Mouse (Mus musculus) kidney, postnatal 0 days (tissue): ENCODE measurements at regions not wholly inside any gene's neighbourhood (a gene's known extent, or its start where the extent isn't known, plus 50 kb on each side); places are given as distances from the start of the nearest gene placed in this dataset.

ENCODE experiments used
- ATAC-seq: fragments of 200-750 bp; cut with Nextera tagmentation; replicated peaks from 2 replicates; pipeline ENCODE4 v1.8.0; 2017; ENCODE audit warnings: low read depth, moderate number of reproducible peaks, moderate TSS enrichment, moderate library complexity; ENCODE audit not compliant: low FRiP score
- DNase-seq: peaks from one replicate; pipeline ENCODE4 v3.0.0-alpha.2; 2016; ENCODE audit warnings: low spot score
- H3K27ac ChIP-seq: fragments of 300-500 bp; sonication (generic); 2 replicates; pipeline ENCODE4 v1.5.1; 2014; ENCODE audit warnings: mild to moderate bottlenecking
- H3K27me3 ChIP-seq: fragments of 300-500 bp; sonication (generic); 2 replicates; pipeline ENCODE4 v1.6.1; 2014; ENCODE audit warnings: low read length, mixed read lengths; ENCODE audit not compliant: insufficient read depth
- H3K36me3 ChIP-seq: fragments of 300-500 bp; sonication (generic); 2 replicates; pipeline ENCODE4 v1.6.1; 2014; ENCODE audit warnings: low read length, mixed read lengths; ENCODE audit not compliant: insufficient read depth
- H3K4me1 ChIP-seq: fragments of 300-500 bp; sonication (generic); replicated peaks from 2 replicates; pipeline ENCODE4 v1.6.1; 2014; ENCODE audit warnings: antibody characterized with exemption, low read length, mixed read lengths; ENCODE audit not compliant: insufficient read depth
- H3K4me2 ChIP-seq: fragments of 300-500 bp; sonication (generic); 2 replicates; pipeline ENCODE4 v1.6.1; 2014; ENCODE audit warnings: mild to moderate bottlenecking, low read length, moderate library complexity, mixed read lengths
- H3K4me3 ChIP-seq: fragments of 300-500 bp; sonication (generic); replicated peaks from 2 replicates; pipeline ENCODE4 v1.5.1; 2014; ENCODE audit warnings: low read depth, low read length
- H3K9ac ChIP-seq: fragments of 300-500 bp; sonication (generic); 2 replicates; pipeline ENCODE4 v1.6.1; 2014; ENCODE audit warnings: low read depth, low read length
- H3K9me3 ChIP-seq: fragments of 300-500 bp; sonication (generic); replicated peaks from 2 replicates; pipeline ENCODE4 v1.6.1; 2016; ENCODE audit warnings: low read length, inconsistent platforms, mixed read lengths
- CTCF ChIP-seq: IDR thresholded peaks from 2 replicates; pipeline ENCODE4 v1.5.1; 2016; ENCODE audit warnings: antibody characterized with exemption, low read depth, mild to moderate bottlenecking, moderate library complexity
- WGBS: fragments of 180-500 bp; shearing (Covaris S2); extraction: QIAGEN DNeasy Blood & Tissue Kit; methylation state at CpG from one replicate; pipeline ENCODE4 v1.1.7; 2014; 5-methylcytosine and 5-hydroxymethylcytosine counted together

DNA sequence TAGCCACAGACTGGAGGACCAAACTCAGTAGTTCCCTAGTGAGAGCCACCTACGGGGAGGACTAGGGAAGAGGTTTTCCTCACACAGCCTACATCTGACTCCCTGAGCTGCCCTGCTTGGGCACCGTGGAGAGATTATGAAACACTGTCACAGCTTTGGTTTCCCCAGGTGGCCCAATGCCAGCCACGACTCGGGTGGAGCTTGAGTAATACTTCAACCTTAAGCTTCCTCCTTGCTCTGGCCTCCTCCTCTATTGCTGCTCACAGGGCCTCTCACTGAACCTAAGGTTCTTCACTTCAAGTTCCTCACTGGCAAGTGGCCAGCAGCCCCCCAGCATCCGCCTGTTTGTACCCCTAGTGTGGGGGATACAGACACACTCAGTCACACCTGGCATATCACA lies 224.9 kb upstream of the Rpl38 start:
- Histone ChIP-seq H3K27ac (no peak overlapping the region), H3K4me1 (peaks cover 7% of the 10 kb centered on the region), H3K9me3 (no peaks in the 10 kb centered on the region), H3K4me3 (no peak overlapping the region), H3K27me3 (no peaks in the 10 kb centered on the region), H3K9ac (no peak overlapping the region), H3K36me3 (no peaks in the 10 kb centered on the region), H3K4me2 (no peak overlapping the region)
- ATAC-seq (no peak), DNase-seq (no peak)
- WGBS = 31% methylated on average over 5 of the region's 5 CpGs
- TF ChIP-seq CTCF = no peak

DNA sequence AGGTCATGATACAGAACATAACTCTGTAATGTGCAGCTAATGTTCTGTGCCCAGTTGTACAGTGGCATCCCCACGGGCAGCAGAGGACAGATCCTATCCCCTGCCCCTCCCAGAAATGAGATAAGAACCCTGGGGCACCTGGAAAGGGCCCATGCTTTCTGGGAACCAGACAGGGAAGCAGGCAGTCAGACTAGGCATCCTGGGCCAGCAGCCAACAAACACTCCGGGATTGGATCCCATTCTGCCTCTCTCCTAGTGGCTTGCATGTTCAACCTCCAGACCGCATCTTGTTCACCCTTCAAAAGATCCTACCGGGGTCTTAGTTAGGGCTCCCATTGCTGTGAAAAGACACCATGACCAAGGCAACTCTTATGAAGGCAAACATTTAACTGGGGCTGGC lies 229.0 kb upstream of the Rpl38 start:
- no peak for DNase-seq
- Histone ChIP-seq H3K36me3 (no peaks in the 10 kb centered on the region), H3K9me3 (no peaks in the 10 kb centered on the region), H3K4me3 (no peak overlapping the region), H3K4me1 (no peaks in the 10 kb centered on the region), H3K4me2 (no peak overlapping the region), H3K27ac (no peak overlapping the region), H3K27me3 (no peaks in the 10 kb centered on the region), H3K9ac (no peak overlapping the region)
- 82% methylated on average over 4 of the region's 4 CpGs for WGBS
- no peak for ATAC-seq
- TF ChIP-seq CTCF = no peak

DNA sequence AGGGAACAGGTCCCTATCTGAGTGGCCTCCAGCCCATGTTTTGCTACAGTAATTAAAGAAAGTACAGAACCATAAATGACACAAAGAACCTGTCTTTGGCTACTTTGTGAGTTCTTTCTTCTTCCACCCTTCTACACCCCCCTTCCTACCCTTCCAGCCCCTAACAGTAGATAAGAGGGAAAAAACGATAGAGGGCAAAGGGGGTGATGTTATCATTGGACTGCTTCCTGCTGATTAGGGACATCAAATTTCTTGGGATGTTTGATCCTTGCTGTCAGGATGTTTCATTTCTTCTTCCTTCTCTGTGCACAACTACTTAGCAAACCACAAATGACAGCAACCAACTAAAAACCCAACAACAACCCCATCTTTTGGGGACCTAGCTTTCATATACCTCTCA lies 232.5 kb upstream of the Rpl38 start:
- TF ChIP-seq CTCF = no peak
- Histone ChIP-seq H3K4me1 (no peaks in the 10 kb centered on the region), H3K36me3 (no peaks in the 10 kb centered on the region), H3K27ac (no peak overlapping the region), H3K4me3 (no peak overlapping the region), H3K9me3 (no peaks in the 10 kb centered on the region), H3K27me3 (no peaks in the 10 kb centered on the region), H3K9ac (no peak overlapping the region), H3K4me2 (no peak overlapping the region)
- WGBS = 23% methylated on average over 1 of the region's 1 CpGs
- ATAC-seq (no peak), DNase-seq (no peak)

DNA sequence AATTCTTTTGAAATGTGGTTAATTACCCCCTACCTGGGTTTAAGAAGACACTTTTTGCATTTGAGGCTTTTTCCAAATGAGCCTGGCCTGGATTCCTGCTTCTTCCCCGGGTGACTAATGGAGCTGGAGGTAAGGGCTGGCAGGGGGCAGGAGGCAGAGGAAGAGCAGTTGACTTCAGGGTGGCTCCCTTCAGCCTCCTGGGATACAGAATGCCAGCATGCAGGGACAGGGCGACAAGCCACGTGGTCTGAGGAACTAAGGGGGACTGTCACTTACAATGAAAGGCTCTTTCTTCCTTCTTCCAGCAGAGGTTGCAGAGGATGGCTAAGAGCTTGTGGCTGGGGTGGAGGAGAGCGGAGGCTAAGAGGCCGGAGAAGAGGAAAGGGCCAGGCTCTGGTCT lies 234.8 kb upstream of the Rpl38 start:
- Histone ChIP-seq H3K4me1 (no peaks in the 10 kb centered on the region), H3K27me3 (no peaks in the 10 kb centered on the region), H3K4me3 (no peak overlapping the region), H3K27ac (no peak overlapping the region), H3K9me3 (no peaks in the 10 kb centered on the region), H3K36me3 (no peaks in the 10 kb centered on the region), H3K9ac (no peak overlapping the region), H3K4me2 (no peak overlapping the region)
- WGBS = 35% methylated on average over 5 of the region's 5 CpGs
- DNase-seq = no peak
- TF ChIP-seq CTCF = no peak
- no peak for ATAC-seq

DNA sequence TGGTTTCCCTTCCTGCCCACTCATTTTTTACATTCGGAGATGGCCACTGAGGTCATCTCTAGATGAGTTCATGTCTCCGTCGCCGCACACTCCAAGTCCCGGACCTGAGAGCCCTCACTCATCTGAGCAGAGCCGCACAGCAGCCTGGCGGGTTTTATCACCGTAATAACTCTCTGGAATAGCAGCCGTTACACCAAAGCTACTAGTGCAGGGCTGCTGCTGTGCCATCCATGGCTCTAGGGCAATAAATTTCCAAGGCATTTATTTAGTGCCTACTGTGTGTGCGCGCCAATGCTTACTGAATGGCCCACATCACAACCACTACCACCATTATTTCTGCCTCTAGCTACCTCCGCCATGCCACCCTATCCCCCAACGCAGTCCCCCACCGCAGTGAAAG lies 242.9 kb upstream of the Rpl38 start:
- H3K4me3 ChIP-seq = no peak overlapping the region
- TF ChIP-seq CTCF = no peak
- H3K9ac ChIP-seq = no peak overlapping the region
- WGBS = 45% methylated on average over 14 of the region's 14 CpGs
- ATAC-seq (no peak), DNase-seq (no peak)
- no peaks in the 10 kb centered on the region; the same call in 1 of the 2 replicates for H3K27me3 ChIP-seq
- no peak overlapping the region for H3K4me2 ChIP-seq
- H3K4me1 ChIP-seq = no peaks in the 10 kb centered on the region
- no peaks in the 10 kb centered on the region for H3K9me3 ChIP-seq
- H3K36me3 ChIP-seq = no peaks in the 10 kb centered on the region
- no peak overlapping the region for H3K27ac ChIP-seq

DNA sequence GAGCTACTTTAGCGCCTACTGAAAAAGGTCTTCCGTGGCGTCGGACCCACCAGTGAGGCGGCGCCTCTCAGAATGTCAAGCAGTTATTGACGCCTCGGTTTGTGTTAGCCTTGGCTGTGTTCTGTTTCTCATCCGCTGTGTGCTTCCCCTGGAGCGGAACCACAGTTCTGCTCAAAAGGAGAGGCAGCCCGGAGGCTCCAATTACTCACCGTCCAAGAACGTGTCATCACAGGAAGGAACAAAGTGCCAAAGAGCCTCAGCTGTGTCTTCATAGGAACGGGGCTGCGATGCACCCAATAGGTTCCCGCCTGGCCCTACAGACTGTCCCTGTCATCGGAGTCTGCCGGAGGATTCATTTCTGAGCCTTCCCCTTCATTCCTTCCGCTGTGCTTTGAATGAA lies 245.0 kb upstream of the Rpl38 start:
- no peak for TF ChIP-seq CTCF
- H3K27me3 ChIP-seq = no peaks in the 10 kb centered on the region; the same call in 1 of the 2 replicates
- no peak; the same call in 1 of the 2 replicates for ATAC-seq

DNA sequence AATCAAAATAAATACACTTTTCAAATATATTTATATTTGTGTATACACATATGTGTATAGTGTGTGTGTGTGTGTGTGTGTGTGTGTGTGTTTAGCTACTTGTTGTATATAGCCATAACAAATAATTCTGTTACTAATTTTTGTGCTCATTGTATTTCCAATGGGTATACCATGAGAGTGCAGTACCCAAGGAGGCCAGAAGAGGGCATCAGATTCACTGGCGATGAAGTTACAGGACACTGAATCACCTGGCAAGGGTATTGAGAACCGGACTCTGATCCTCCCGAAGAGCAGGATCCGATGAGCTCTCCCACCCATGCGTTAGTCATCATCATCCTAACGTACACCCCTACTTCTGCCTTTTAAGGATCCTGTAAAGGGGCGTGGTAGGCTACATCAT lies 249.3 kb upstream of the Rpl38 start:
- no peaks in the 10 kb centered on the region for H3K27me3 ChIP-seq
- no peak for DNase-seq
- H3K4me2 ChIP-seq = no peak overlapping the region
- no peaks in the 10 kb centered on the region for H3K4me1 ChIP-seq
- no peak for ATAC-seq
- H3K9me3 ChIP-seq = no peaks in the 10 kb centered on the region
- H3K36me3 ChIP-seq = no peaks in the 10 kb centered on the region
- no peak overlapping the region for H3K9ac ChIP-seq
- H3K27ac ChIP-seq = no peak overlapping the region
- TF ChIP-seq CTCF = peak; percentile 38; the same call in 1 of the 2 replicates
- H3K4me3 ChIP-seq = no peak overlapping the region
- WGBS = 82% methylated on average over 7 of the region's 7 CpGs

More for the DNA sequence above, 245.0 kb upstream of the Rpl38 start:
- Histone ChIP-seq H3K4me1 (no peaks in the 10 kb centered on the region), H3K4me2 (no peak overlapping the region), H3K9ac (no peak overlapping the region), H3K27ac (no peak overlapping the region), H3K36me3 (no peaks in the 10 kb centered on the region), H3K9me3 (no peaks in the 10 kb centered on the region), H3K4me3 (no peak overlapping the region)
- 45% methylated on average over 19 of the region's 19 CpGs for WGBS
- no peak for DNase-seq
